In the genomic region with DNA sequence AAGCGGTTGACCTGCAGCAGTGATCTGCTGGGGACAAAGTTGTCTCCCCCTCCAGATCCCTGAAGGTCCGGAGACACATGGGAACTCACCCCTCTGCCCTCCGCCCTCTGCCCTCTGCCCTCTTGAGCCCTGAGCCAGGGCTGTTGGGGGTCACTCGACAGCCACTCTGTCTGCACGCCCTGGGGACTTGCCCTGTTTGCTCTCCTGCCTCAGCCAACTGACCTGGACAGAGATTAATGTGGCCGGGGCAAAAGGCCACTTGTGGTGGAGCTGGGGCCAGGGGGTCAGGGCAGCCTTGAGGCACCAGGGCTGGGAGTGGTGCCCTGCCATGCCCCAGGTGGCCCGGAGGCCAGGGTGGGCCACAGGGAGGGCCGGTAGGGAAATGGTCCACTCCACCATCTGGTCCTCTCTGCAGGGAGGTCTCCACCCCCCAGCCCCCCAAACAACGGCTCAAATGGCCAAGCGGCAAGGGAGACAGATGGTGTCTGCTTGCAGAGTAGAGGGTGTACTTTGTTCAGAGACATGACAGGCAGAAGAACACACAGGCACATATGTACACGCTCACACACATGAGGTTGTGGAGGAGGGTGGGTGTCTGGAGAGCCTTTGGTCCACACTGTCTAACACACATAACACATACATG, we compare ENCODE assay signal across 14 mouse cellular contexts.
DNase-seq lines count a peak whose midpoint lies in the region; ATAC-seq lines count a peak whose summit lies in the region.
"Had no signal": no experiment of that assay in that cellular context is flagged by ENCODE, and none has a peak within 500 bp of the region (broad histone marks: within the 10 kb centered on the region; RNA-seq: fewer than 3 reads in every experiment).

No protein-coding gene starts in this region.

- no peak for ATAC-seq in midbrain, embryonic 13.5 days
- ATAC-seq in midbrain, embryonic 15.5 days (replicated peaks), result no peak
- ATAC-seq in monocyte, adult 5-6 weeks (replicated peaks; ENCODE audit: insufficient number of reproducible peaks, low FRiP score, low TSS enrichment, poor library complexity, severe bottlenecking), result no peak
- ATAC-seq in kidney, embryonic 14.5 days (ENCODE audit: low FRiP score, low TSS enrichment), result no peak

- H3K27ac ChIP-seq in midbrain, embryonic 13.5 days, result peak overlapping the region; percentile 46
- no peak overlapping the region for H3K27ac ChIP-seq in midbrain, embryonic 15.5 days
- H3K27ac ChIP-seq in kidney, embryonic 14.5 days (ENCODE audit: low read depth, low read length), result no peak overlapping the region

- H3K9me3 ChIP-seq in midbrain, embryonic 13.5 days, result no peaks in the 10 kb centered on the region
- no peaks in the 10 kb centered on the region for H3K9me3 ChIP-seq in midbrain, embryonic 15.5 days
- H3K9me3 ChIP-seq in kidney, embryonic 14.5 days (ENCODE audit: control insufficient read depth, low read length), result no peaks in the 10 kb centered on the region
- H3K9me3 ChIP-seq: G1E had no signal

- DNase-seq in cerebellum, postnatal 10 days, result peak; percentile 77 to 89
- no peak for DNase-seq in cerebellum, adult 18-20 months
- DNase-seq in liver, result peak; percentile 49
- peak; percentile 75 for DNase-seq in retina, postnatal 1 day
- DNase-seq: adrenal gland, adult 8-10 months; cerebellum, adult 9-10 months; gastrocnemius, postnatal 36 days; heart, postnatal 10 days; kidney, adult 2 months had no signal

- H3K4me3 ChIP-seq in midbrain, embryonic 13.5 days (replicated peaks), result no peak overlapping the region
- H3K4me3 ChIP-seq in midbrain, embryonic 15.5 days, result no peak overlapping the region
- no peak overlapping the region for H3K4me3 ChIP-seq in kidney, embryonic 14.5 days (ENCODE audit: low read length)

- WGBS in midbrain, embryonic 13.5 days, result 42% methylated on average over 11 of the region's 11 CpGs
- WGBS in midbrain, embryonic 15.5 days, result 38% methylated on average over 11 of the region's 11 CpGs
- 32% methylated on average over 11 of the region's 11 CpGs for WGBS in kidney, embryonic 14.5 days

- no peak overlapping the region for H3K4me2 ChIP-seq in midbrain, embryonic 13.5 days (replicated peaks)
- no peak overlapping the region for H3K4me2 ChIP-seq in midbrain, embryonic 15.5 days
- no peak overlapping the region for H3K4me2 ChIP-seq in kidney, embryonic 14.5 days (replicated peaks; ENCODE audit: low read depth, low read length)

- H3K9ac ChIP-seq in midbrain, embryonic 13.5 days (replicated peaks), result no peak overlapping the region
- H3K9ac ChIP-seq in midbrain, embryonic 15.5 days, result no peak overlapping the region
- H3K9ac ChIP-seq in kidney, embryonic 14.5 days (ENCODE audit: low read depth, low read length), result no peak overlapping the region

- H3K4me1 ChIP-seq in midbrain, embryonic 13.5 days (replicated peaks), result peaks cover 86% of the 10 kb centered on the region
- peaks cover 67% of the 10 kb centered on the region for H3K4me1 ChIP-seq in midbrain, embryonic 15.5 days
- peaks cover 31% of the 10 kb centered on the region for H3K4me1 ChIP-seq in kidney, embryonic 14.5 days (ENCODE audit: control insufficient read depth, insufficient read depth, low read length)

- peaks cover 25% of the 10 kb centered on the region; the same call in 1 of the 2 replicates for H3K27me3 ChIP-seq in midbrain, embryonic 13.5 days
- H3K27me3 ChIP-seq in midbrain, embryonic 15.5 days (replicated peaks), result no peaks in the 10 kb centered on the region
- no peaks in the 10 kb centered on the region for H3K27me3 ChIP-seq in kidney, embryonic 14.5 days (ENCODE audit: control insufficient read depth, insufficient read depth, low read length)

- H3K36me3 ChIP-seq in midbrain, embryonic 13.5 days, result no peaks in the 10 kb centered on the region
- H3K36me3 ChIP-seq in midbrain, embryonic 15.5 days (replicated peaks), result no peaks in the 10 kb centered on the region
- H3K36me3 ChIP-seq in kidney, embryonic 14.5 days (ENCODE audit: control insufficient read depth, insufficient read depth, low read length), result no peaks in the 10 kb centered on the region
- H3K36me3 ChIP-seq: G1E had no signal

Comparison
In these comparisons a context has a peak if more than half of its experiments do, and no peak if none do; other contexts are left out.
1. DNase-seq: peak in cerebellum, postnatal 10 days (2 of 2), liver (single experiment) and retina, postnatal 1 day (single experiment); none in cerebellum, adult 18-20 months (0 of 2).